Mouse (Mus musculus) embryonic facial prominence, embryonic 11.5 days (tissue): Measurements from ENCODE around the gene Tmem151b. TPM values are rescaled to one million over a fixed set of nuclear protein-coding genes. Genes with fewer than 3 reads are reported as not detected.

ENCODE experiments used
- ATAC-seq: fragments of 200-750 bp; cut with Nextera tagmentation; replicated peaks from 2 replicates; pipeline ENCODE4 v1.8.0; 2017; ENCODE audit warnings: low read depth; ENCODE audit not compliant: insufficient number of reproducible peaks, low FRiP score, low TSS enrichment
- DNase-seq: peaks from one replicate; pipeline ENCODE4 v3.0.0-alpha.2; 2015; ENCODE audit warnings: low spot score
- H3K27ac ChIP-seq: fragments of 300-500 bp; sonication (generic); replicated peaks from 2 replicates; pipeline ENCODE4 v1.5.1; 2014; ENCODE audit warnings: mild to moderate bottlenecking, low read depth, low read length, control low read depth
- H3K27me3 ChIP-seq: fragments of 300-500 bp; sonication (generic); 2 replicates; pipeline ENCODE4 v1.6.1; 2014; ENCODE audit warnings: mild to moderate bottlenecking, low read length, moderate library complexity, mixed read lengths; ENCODE audit not compliant: control insufficient read depth, insufficient read depth
- H3K36me3 ChIP-seq: fragments of 300-500 bp; sonication (generic); replicated peaks from 2 replicates; pipeline ENCODE4 v1.6.1; 2014; ENCODE audit warnings: low read depth, mild to moderate bottlenecking, low read length, moderate library complexity, mixed read lengths; ENCODE audit not compliant: control insufficient read depth, insufficient read depth
- H3K4me1 ChIP-seq: fragments of 300-500 bp; sonication (generic); 2 replicates; pipeline ENCODE4 v1.6.1; 2014; ENCODE audit warnings: low read length, mixed read lengths; ENCODE audit not compliant: control insufficient read depth, insufficient read depth
- H3K4me2 ChIP-seq: fragments of 300-500 bp; sonication (generic); 2 replicates; pipeline ENCODE4 v1.6.1; 2014; ENCODE audit warnings: low read depth, mild to moderate bottlenecking, control low read depth, low read length, moderate library complexity
- H3K4me3 ChIP-seq: fragments of 300-500 bp; sonication (generic); 2 replicates; pipeline ENCODE4 v1.5.1; 2014; ENCODE audit warnings: low read depth, low read length, control low read depth
- H3K9ac ChIP-seq: fragments of 300-500 bp; sonication (generic); replicated peaks from 2 replicates; pipeline ENCODE4 v1.6.1; 2014; ENCODE audit warnings: mild to moderate bottlenecking, control low read depth, low read length
- H3K9me3 ChIP-seq: fragments of 300-500 bp; sonication (generic); replicated peaks from 2 replicates; pipeline ENCODE4 v1.6.1; 2016; ENCODE audit warnings: mild to moderate bottlenecking, low read length, inconsistent platforms, mixed read lengths; ENCODE audit not compliant: control insufficient read depth
- WGBS: fragments of 180-500 bp; shearing (Covaris S2); extraction: QIAGEN DNeasy Blood & Tissue Kit; methylation state at CpG from one replicate; pipeline ENCODE4 v1.1.7; 2014; 5-methylcytosine and 5-hydroxymethylcytosine counted together
- polyA plus RNA-seq: library from polyadenylated mRNA; unstranded; fragments of >200 nt; fragmentation: Nextera tagmentation; extraction: Ambion mirVana; gene quantifications from 2 replicates; pipeline ENCODE4 v1.2.1, GENCODE M21; 2014

The Tmem151b gene
- polyA plus RNA-seq, 1 experiment from 2014 or later = 5.4 TPM

GRCm38 (mm10) chr17:45500981-45501380 is 48.5 kb downstream of the Tmem151b start:
- Histone ChIP-seq H3K4me1 (no peaks in the 10 kb centered on the region), H3K9me3 (no peaks in the 10 kb centered on the region), H3K27me3 (no peaks in the 10 kb centered on the region), H3K4me2 (no peak overlapping the region), H3K9ac (no peak overlapping the region), H3K4me3 (no peak overlapping the region), H3K27ac (no peak overlapping the region), H3K36me3 (no peaks in the 10 kb centered on the region)
- DNase-seq (no peak), ATAC-seq (no peak)
- WGBS = 48% methylated on average over 4 of the region's 4 CpGs

GRCm38 (mm10) chr17:45499516-45499915 is 50.0 kb downstream of the Tmem151b start:
- ATAC-seq = no peak
- Histone ChIP-seq H3K36me3 (no peaks in the 10 kb centered on the region), H3K27me3 (no peaks in the 10 kb centered on the region), H3K9ac (no peak overlapping the region), H3K4me1 (no peaks in the 10 kb centered on the region), H3K27ac (no peak overlapping the region), H3K9me3 (no peaks in the 10 kb centered on the region), H3K4me3 (no peak overlapping the region), H3K4me2 (no peak overlapping the region)
- 55% methylated on average over 2 of the region's 2 CpGs for WGBS
- DNase-seq = no peak

GRCm38 (mm10) chr17:45498397-45498796 is 51.1 kb downstream of the Tmem151b start:
- WGBS = 84% methylated on average over 13 of the region's 13 CpGs

GRCm38 (mm10) chr17:45495398-45495797 is 54.1 kb downstream of the Tmem151b start:
- H3K27me3 ChIP-seq = no peaks in the 10 kb centered on the region
- no peaks in the 10 kb centered on the region for H3K36me3 ChIP-seq
- WGBS = 82% methylated on average over 11 of the region's 11 CpGs
- H3K4me2 ChIP-seq = no peak overlapping the region
- no peaks in the 10 kb centered on the region for H3K4me1 ChIP-seq
- H3K9ac ChIP-seq = no peak overlapping the region
- H3K9me3 ChIP-seq = no peaks in the 10 kb centered on the region
- H3K27ac ChIP-seq = no peak overlapping the region
- H3K4me3 ChIP-seq = no peak overlapping the region
- DNase-seq (no peak), ATAC-seq (no peak)

More at GRCm38 (mm10) chr17:45498397-45498796, 51.1 kb downstream of the Tmem151b start:
- Histone ChIP-seq H3K9me3 (no peaks in the 10 kb centered on the region), H3K36me3 (no peaks in the 10 kb centered on the region), H3K9ac (no peak overlapping the region), H3K27me3 (no peaks in the 10 kb centered on the region), H3K27ac (no peak overlapping the region), H3K4me1 (no peaks in the 10 kb centered on the region), H3K4me2 (no peak overlapping the region), H3K4me3 (no peak overlapping the region)
- DNase-seq (no peak), ATAC-seq (no peak)

Other genes starting within 250 kb of the Tmem151b start
- gene Cdc5l, start 115.9 kb downstream of the Tmem151b start, polyA plus RNA-seq = 88.6 and 97.6 TPM in 2 replicates
- 0.17 and 0.26 TPM in 2 replicates for gene Spats1, start 74.3 kb downstream of the Tmem151b start, polyA plus RNA-seq
- gene Aars2, start 42.8 kb downstream of the Tmem151b start, polyA plus RNA-seq = 14.3 and 16.1 TPM in 2 replicates
- 1.5 and 2.3 TPM in 2 replicates for gene Tcte1, start 26.2 kb downstream of the Tmem151b start, polyA plus RNA-seq
- 3.5 and 5.3 TPM in 2 replicates for gene Nfkbie, start 6.0 kb upstream of the Tmem151b start, polyA plus RNA-seq
- 85.6 and 92.2 TPM in 2 replicates for gene Slc35b2, start 14.2 kb upstream of the Tmem151b start, polyA plus RNA-seq
- gene Hsp90ab1, start 23.6 kb upstream of the Tmem151b start, polyA plus RNA-seq = 1,660 and 1,740 TPM in 2 replicates
- gene Slc29a1, start 49.9 kb upstream of the Tmem151b start, polyA plus RNA-seq = 52.5 and 58.9 TPM in 2 replicates
- 1.6 and 5.6 TPM in 2 replicates for gene Mymx, start 52.4 kb upstream of the Tmem151b start, polyA plus RNA-seq
- 0.28 and 0.52 TPM in 2 replicates for gene Capn11, start 109.6 kb upstream of the Tmem151b start, polyA plus RNA-seq
- 127 and 141 TPM in 2 replicates for gene Mrpl14, start 136.6 kb upstream of the Tmem151b start, polyA plus RNA-seq
- gene Tmem63b, start 137.2 kb upstream of the Tmem151b start, polyA plus RNA-seq = 23.5 and 24.8 TPM in 2 replicates
- 0.61 TPM in 1 of 2 replicates, not detected in the other for gene 1600014C23Rik, start 184.2 kb upstream of the Tmem151b start, polyA plus RNA-seq